Mouse (Mus musculus): ENCODE results near the gene Hsp90ab1.

DNA sequence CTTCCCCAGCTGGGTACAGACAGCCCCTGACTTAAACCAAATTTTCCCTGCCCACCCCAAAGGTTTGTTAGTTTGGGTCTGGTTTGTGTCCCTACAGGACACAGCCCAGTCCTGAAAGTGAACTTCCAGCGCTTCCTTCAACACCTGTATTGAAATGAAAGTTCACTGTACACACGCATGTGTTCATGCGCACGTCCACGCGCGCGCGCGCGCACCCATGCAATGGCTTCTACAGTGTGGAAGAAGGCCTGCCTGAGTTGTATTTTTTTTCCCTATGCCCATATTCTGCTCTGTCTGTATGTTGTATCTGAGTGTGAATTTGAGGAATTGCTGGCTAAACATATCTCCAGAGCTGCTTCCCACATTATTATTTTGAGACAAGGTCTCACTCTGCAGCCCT is 8.0 kb downstream of the Hsp90ab1 start:
- no peak for TF ChIP-seq CTCF (IDR thresholded peaks at IDR 0.05; ENCODE audit: low read depth)
- TF ChIP-seq EP300 (optimal IDR thresholded peaks at IDR 0.05), result no peak
